Mouse (Mus musculus): Measurements from ENCODE around the gene Rsu1.

Gene Rsu1

DNA sequence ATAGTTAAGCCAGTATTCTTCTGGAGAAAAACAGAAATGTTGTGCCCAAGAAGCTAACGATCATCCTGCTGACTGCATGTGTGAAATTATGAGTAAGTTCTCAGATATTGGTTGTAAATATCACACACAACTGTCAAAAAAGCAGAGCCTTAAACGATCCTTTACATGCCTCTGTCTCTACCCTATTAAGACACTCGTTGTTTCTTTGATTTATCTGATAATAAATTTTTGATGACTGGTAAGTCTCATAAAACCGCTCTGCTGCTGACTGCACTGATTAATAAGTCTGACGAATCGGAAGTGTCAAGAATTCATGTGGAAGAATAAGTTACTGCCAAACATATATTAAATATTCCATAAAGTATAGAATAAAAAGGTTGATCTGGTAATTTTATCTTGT lies 126.0 kb downstream of the Rsu1 start:
- DNase-seq = no peak

DNA sequence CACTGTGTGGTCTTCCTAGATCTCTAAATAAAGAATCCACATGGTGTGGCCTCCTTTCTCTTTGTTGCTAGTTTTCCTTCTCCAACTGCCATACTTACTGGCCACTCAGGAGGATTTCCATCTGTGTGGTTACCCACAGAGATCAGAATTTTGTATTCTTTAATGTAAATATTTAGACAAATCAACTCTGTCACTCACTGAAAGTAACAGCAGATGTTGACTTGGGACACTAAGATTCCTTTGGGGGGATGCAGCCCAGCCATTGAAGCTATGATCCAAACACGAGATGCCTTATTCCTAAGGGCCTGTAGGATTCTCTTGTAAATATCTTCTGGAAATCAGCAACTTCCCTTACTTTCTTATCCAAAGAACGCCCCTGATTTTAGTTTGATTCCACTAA lies 136.3 kb downstream of the Rsu1 start:
- no peak for DNase-seq

GRCm38 (mm10) chr2:13132841-13133240 lies 138.4 kb downstream of the Rsu1 start:
- no peak for DNase-seq

GRCm38 (mm10) chr2:13132406-13132805 lies 138.8 kb downstream of the Rsu1 start:
- DNase-seq = no peak

DNA sequence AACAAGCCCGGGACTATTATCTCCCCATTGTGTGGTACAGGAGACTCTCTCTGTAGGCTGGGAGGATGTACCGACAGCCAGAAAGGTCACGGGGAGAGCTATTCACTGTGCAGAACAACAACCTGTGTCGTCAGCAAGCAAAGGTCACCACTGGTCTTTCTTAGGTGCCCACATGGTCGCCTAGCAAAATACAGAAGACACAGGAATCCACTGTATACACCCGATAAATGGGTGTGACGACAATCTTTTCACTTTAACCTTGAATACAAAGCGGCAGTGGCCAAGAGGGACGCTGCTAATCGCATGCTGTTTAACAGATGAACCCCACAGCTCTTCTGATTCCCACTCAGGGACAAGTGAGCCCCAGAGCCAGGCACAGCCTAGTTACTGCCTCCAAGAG lies 141.4 kb downstream of the Rsu1 start:
- no peak for DNase-seq

DNA sequence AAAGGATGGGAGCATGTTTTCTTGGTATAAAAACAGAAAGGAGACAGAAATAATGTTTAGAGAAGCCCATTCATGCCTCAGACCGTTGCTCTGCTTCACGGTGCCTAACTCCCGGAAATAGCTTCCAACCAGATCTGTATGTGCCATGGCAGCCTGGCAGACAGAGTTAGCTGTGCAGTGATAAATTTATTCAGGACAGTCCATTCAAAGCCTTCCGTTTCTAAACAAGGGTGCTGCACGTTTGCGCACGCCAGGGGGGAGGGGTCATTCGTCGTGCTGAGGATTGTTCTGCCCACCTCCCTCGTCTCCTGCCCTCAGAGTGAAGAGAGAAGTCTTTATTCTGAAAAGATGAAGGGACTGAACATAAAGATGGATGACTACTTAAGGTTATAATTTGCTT lies 141.9 kb downstream of the Rsu1 start:
- no peak for DNase-seq

GRCm38 (mm10) chr2:13120461-13120860 lies 150.8 kb downstream of the Rsu1 start:
- no peak for DNase-seq

- no peak for DNase-seq
Observed at GRCm38 (mm10) chr2:13117896-13118295, 153.3 kb downstream of the Rsu1 start.

DNA sequence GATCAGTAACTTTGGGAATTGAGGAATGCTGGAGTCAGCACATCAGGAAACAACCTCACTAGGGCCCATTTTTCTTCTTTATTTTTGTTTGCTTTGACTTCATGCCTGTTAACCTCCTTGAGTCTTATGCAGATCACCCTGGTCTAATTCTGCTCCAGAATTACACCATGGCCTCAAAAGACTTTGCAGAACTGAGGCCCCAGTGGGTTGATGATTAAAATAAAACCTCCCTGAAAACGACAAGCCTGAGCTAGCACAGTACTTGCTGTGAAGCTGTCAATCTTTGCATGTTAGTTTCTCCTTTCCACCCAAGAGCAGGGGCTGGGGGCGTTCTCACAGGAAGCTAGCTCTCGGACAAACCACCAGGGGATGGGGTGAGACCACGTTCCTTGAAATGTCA lies 164.7 kb downstream of the Rsu1 start:
- DNase-seq = no peak

DNA sequence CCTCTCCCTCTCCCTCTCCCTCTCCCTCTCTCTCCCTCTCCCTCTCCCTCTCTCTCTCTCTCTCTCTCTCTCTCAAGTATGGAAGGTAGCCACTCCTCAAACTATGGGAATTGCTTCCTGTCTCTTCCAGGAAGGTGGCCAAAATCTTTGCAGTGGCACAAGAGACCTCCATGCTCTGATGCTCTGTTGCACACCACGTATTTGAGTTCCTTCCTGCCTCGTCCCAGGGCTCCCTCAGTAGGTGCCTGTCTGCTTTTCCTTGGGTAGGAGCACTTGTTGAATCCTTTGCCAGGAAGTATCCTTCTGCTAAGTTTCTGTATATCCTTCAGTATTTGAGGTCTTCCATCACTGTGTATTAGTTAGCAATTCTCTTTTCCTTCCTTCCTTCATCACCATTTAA lies 166.8 kb downstream of the Rsu1 start:
- DNase-seq = no peak

DNA sequence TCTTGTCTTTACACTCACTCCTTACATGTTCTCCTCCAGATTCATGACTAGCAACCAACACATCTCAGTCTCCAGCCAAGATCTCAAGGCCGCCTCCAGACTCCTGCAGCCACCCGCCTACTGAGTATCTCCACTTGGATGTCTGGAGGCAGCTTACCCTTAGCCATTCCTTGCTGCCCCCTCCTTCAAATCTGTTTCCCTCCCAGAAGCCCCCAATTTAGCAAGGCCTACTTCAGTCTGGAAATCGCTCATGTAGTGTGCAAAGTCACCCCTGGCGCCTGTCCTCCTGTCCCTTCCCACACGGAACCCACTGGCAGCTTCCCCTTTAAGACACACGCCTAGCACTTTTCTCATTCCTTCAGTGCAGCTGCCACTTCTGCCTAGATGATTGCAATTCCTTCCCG lies 167.4 kb downstream of the Rsu1 start:
- no peak for DNase-seq

GRCm38 (mm10) chr2:13094045-13094444 lies 177.2 kb downstream of the Rsu1 start:
- DNase-seq = no peak

DNA sequence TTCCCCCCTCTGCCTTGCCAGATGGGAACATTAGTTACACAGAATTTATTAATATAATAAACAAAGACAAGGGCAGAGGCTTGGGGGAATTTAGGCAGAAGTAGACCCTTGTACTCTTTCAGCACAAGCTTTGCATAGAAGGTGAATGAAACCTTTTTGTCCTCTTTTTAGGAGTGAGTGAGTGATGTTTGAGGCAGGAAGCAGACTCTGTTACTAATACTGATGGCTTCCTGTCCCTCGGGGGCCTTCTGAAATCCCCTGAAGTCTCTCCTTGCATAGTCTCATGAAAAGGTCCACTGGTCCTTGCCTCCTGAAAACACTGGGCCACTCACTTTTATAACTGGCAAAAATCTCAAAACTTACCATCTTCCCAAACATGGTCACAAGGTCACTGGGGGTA lies 177.6 kb downstream of the Rsu1 start:
- DNase-seq = no peak

DNA sequence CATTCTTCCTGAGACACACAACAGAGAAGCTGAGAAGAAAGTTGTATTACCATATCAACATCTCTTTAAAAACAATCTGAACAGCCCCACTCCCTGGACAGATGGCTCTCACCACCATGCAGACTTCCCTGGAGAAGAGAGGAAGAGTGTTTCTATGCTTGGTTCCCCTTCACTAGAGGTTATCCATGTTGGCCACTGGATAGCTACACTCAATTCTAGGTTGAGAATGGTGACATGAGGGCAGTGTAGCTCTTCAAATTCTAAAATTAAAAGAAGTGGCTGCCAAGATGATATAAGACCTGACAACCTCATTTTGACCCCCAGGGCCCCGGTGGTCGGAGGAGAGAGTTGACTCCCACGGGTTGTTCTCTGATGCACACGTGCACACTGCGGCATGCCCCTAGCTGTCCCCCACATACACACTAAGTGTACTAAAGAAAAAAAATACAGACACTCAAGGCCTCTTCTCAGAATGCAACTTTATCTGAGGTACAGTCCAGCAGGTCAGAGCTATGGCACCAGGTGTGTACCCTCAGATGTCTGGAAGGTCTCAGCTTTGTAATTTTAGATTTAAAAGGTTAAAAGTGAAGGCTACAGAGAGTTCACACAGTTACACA lies 179.7 kb downstream of the Rsu1 start:
- no peak for DNase-seq

DNA sequence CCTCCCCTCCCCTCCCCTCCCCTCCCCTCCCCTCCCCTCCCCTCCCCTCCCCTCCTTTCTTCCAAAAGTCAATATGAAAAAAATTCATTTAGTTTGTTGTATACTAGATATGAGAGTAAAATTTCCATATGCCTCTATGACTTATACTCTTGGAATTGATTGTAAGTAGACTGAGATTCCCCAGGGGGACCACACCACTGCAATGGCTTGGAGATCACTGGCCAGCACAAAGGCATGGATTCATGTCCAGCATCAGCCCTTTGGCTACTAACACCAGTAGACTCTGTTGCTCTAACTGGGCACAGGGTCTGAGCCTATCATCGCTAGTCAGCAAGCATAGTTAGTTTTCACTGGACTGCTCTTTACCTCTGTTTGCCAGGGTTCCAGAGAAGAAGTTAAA lies 180.4 kb downstream of the Rsu1 start:
- DNase-seq = no peak

GRCm38 (mm10) chr2:13089861-13090260 lies 181.4 kb downstream of the Rsu1 start:
- DNase-seq = no peak

GRCm38 (mm10) chr2:13088266-13088665 lies 182.9 kb downstream of the Rsu1 start:
- DNase-seq = no peak

DNA sequence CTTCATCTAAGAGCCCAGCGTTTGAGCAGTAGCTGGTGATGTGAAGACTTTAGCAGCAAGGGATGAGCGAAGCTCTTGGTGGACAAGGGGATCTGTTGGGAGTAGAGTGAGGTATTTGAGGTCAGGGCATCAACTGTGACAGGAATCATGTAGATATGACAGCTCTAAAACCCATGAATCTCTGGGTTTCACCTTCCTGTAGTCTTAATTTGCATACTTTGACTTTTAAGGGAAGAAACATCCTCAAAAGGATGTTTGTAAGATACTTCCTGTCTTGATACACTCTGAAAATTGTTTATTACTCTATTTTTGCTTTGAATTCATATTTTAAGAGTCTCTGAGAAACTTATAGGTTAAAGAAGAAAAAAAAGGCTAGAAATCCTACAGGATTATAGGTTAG lies 183.4 kb downstream of the Rsu1 start:
- DNase-seq = no peak

DNA sequence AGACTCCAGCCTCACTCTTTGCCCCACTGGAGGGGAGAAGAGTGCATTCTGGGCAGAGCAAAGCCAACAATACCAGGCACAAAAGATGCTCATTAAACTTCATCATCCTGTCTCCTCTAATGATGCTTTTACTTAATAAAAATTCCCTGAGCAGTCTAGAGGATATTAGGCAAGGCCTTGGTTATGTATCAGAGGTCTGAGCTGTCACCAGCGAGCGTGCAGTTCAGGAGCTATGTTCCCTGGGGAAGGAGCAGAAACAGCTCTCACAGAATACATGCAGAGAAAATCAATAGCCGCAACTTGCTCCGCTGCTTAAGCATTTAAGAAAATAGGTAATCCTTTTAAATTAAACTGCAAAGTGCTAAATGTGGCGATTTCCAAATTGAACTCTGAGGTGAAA lies 187.0 kb downstream of the Rsu1 start:
- no peak for DNase-seq

DNA sequence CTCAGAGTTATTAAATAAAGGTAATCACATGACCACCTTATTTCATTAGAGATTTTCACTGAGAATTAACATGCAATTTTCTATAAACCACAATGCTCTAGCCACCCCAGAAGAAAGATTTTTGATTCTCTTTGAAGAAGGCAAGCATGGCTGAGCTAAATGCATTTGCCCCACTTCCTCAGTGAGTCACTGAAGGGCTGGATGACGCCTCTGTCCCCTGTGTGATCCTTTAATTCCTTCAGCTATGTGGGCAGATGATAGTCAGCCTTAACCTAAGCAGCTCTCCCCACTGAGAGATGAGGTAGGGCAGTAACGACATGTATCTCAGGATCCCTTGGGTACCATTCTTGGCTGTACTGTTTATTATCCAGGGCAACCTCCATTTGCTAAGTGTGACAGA lies 190.7 kb downstream of the Rsu1 start:
- no peak for DNase-seq

GRCm38 (mm10) chr2:13072243-13072642 lies 199.0 kb downstream of the Rsu1 start:
- no peak for DNase-seq

- no peak for DNase-seq
Observed at GRCm38 (mm10) chr2:13060426-13061170, 210.6 kb downstream of the Rsu1 start.

DNA sequence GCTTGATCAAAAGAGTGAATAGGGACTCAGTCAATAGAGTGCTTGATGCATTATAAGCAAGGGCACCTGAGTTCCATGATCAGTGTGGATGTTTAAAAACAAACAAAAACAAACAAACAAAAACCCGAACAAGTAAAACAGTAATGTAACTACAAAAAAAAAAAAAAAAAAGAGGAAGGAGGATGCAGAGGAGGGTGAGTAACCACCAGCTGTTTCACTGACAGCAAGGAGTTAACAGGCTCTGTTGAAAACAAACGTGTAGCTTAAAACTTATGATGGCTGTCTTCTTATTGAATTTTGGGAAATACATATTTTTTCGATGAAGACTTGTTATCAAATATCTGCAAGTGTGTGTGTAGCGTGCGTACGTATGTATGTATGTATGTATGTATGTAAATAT lies 222.6 kb downstream of the Rsu1 start:
- DNase-seq = no peak

GRCm38 (mm10) chr2:13044555-13044954 lies 226.7 kb downstream of the Rsu1 start:
- DNase-seq = no peak

DNA sequence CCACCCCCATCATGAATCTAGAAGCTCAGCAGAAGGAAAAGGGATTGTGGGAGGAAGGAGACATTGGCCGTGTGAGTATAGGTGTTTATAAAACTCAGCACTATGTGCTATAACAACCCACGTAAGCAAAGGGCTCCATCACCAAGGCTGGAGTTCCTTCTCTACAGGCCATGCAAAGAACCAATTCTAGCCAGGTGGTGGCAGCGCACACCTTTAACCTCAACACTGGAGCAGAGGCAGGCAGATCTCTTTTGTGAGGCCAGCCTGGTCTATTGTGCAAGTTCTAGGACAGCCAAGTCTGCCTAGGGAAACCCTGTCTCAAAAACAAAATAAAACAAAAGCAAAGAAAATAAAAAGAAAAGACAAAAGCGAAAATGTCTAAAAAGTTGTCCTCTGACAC lies 231.4 kb downstream of the Rsu1 start:
- no peak for DNase-seq
